Mouse (Mus musculus) liver, embryonic 14.5 days (tissue): ENCODE results near the gene Birc3.

ENCODE experiments used
- CTCF ChIP-seq: IDR thresholded peaks from 2 replicates; pipeline ENCODE4 v1.5.1; 2016; ENCODE audit warnings: antibody characterized with exemption, low read depth, control low read depth
- EP300 ChIP-seq: IDR thresholded peaks from 2 replicates; pipeline ENCODE4 v1.6.1; 2016; ENCODE audit warnings: antibody characterized with exemption, low read depth

DNA sequence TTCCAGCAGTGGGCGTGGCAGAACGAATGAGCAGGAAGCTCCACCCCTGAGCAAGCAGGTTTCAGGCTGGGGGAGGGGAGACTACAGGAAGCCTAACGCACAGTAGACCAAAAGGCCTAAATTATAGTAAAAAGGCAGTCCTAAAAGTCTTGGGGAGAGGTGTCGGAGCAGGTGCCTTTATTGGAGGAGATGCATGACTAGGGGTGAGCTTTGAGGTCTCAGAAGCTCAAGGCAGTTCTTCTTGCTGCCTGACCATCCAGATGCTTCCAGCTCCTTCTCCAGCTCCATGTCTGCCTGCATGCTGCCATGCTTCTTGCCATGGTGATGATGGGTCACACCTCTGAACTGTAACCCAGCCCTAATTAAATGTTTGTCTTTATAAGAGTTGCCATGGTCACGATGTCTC lies 67.9 kb downstream of the Birc3 start:
- TF ChIP-seq CTCF (no peak), EP300 (no peak)
